Mouse (Mus musculus) ovary, postnatal 36 days (tissue): ENCODE measurements around the gene Tcf20.
A peak's percentile ranks its signal among the peaks of the same experiment; 100 is the strongest.

Source experiments
- DNase-seq: peaks from one replicate; pipeline ENCODE4 v3.0.0; 2022; ENCODE audit warnings: low spot score, mixed read lengths

Gene Tcf20

GRCm38 (mm10) chr15:82987732-82988112, at the start of gene Tcf20:
TSS of gene Tcf20 (minus strand) at chr15:82987872.
- peak; percentile 95 for DNase-seq

- DNase-seq: peak; percentile 76
Observed at GRCm38 (mm10) chr15:83036900-83037519, 49.3 kb upstream of the Tcf20 start.

- no peak for DNase-seq
Observed at GRCm38 (mm10) chr15:83036089-83036488, 48.4 kb upstream of the Tcf20 start.

GRCm38 (mm10) chr15:83034275-83034977, 46.8 kb upstream of the Tcf20 start:
- no peak for DNase-seq

GRCm38 (mm10) chr15:83032981-83033541, 45.4 kb upstream of the Tcf20 start, which contains the start of gene Nfam1:
TSS of gene Nfam1 (minus strand) at chr15:83033306.
- no peak for DNase-seq

- no peak for DNase-seq
Observed at GRCm38 (mm10) chr15:83030884-83031283, 43.2 kb upstream of the Tcf20 start.

GRCm38 (mm10) chr15:83029725-83030718, 42.4 kb upstream of the Tcf20 start:
- no peak for DNase-seq

- DNase-seq: no peak
Observed at GRCm38 (mm10) chr15:83026129-83026528, 38.5 kb upstream of the Tcf20 start.

- DNase-seq: no peak
Observed at GRCm38 (mm10) chr15:83025041-83025760, 37.5 kb upstream of the Tcf20 start.

- DNase-seq: no peak
Observed at GRCm38 (mm10) chr15:83022947-83023346, 35.3 kb upstream of the Tcf20 start.

GRCm38 (mm10) chr15:83010990-83011664, 23.5 kb upstream of the Tcf20 start:
- DNase-seq: no peak

- no peak for DNase-seq
Observed at GRCm38 (mm10) chr15:83010423-83010822, 22.8 kb upstream of the Tcf20 start.

GRCm38 (mm10) chr15:83009532-83009931, 21.9 kb upstream of the Tcf20 start:
- DNase-seq: no peak

- DNase-seq: no peak
Observed at GRCm38 (mm10) chr15:83008761-83009423, 21.2 kb upstream of the Tcf20 start.

GRCm38 (mm10) chr15:83007346-83007920, 19.8 kb upstream of the Tcf20 start:
- DNase-seq: no peak

GRCm38 (mm10) chr15:83002665-83003548, 15.2 kb upstream of the Tcf20 start:
- DNase-seq: no peak

- DNase-seq: no peak
Observed at GRCm38 (mm10) chr15:82998811-82999221, 11.1 kb upstream of the Tcf20 start.

- no peak for DNase-seq
Observed at GRCm38 (mm10) chr15:82996431-82996830, 8.8 kb upstream of the Tcf20 start.

- DNase-seq: no peak
Observed at GRCm38 (mm10) chr15:82995239-82995638, 7.6 kb upstream of the Tcf20 start.
